Mouse (Mus musculus) cerebellum, adult 2 months (tissue): ENCODE data around the gene Ms4a1. TPM values are rescaled to one million over a fixed set of nuclear protein-coding genes. Genes with fewer than 3 reads are reported as not detected.
"Not testable (repeated sequence)": the region's sequence is repeated elsewhere in the genome, so short reads cannot be mapped to it uniquely, and the experiment has no call there.

ENCODE experiments used
- DNase-seq, 2 experiments: peaks; one replicate each; pipeline ENCODE4 v3.0.0; 2021
- H3K27ac ChIP-seq: fragments of 200-500 bp; 2 replicates; pipeline ENCODE4 v1.5.1; 2012; ENCODE audit warnings: low read length, control low read depth, inconsistent platforms; ENCODE audit not compliant: insufficient read depth
- H3K27me3 ChIP-seq: fragments of 200-500 bp; 2 replicates; pipeline ENCODE4 v1.6.1; 2012; ENCODE audit warnings: inconsistent platforms, mild to moderate bottlenecking, low read length, moderate library complexity; ENCODE audit not compliant: control insufficient read depth, insufficient read depth
- H3K4me1 ChIP-seq: fragments of 200-500 bp; 2 replicates; pipeline ENCODE4 v1.6.1; 2011; ENCODE audit warnings: low read length; ENCODE audit not compliant: control insufficient read depth, insufficient read depth
- H3K4me3 ChIP-seq: fragments of 200-500 bp; replicated peaks from 2 replicates; pipeline ENCODE3; 2011; ENCODE audit warnings: mild to moderate bottlenecking, low read depth, low read length, control low read depth; ENCODE audit not compliant: insufficient read depth
- CTCF ChIP-seq: fragments of 200-500 bp; IDR thresholded peaks from 2 replicates; pipeline ENCODE4 v1.5.1; 2011; ENCODE audit warnings: low read depth, mild to moderate bottlenecking, control low read depth, low read length, moderate library complexity, borderline replicate concordance; ENCODE audit not compliant: insufficient read depth
- POLR2A ChIP-seq: fragments of 200-500 bp; IDR thresholded peaks from 2 replicates; pipeline ENCODE4 v1.6.1; 2011; ENCODE audit warnings: low read length, control low read depth, borderline replicate concordance; ENCODE audit not compliant: insufficient read depth
- WGBS: fragments of 180-500 bp; shearing (Covaris S2); methylation state at CpG from one replicate; pipeline ENCODE4 v1.1.7; 2018; 5-methylcytosine and 5-hydroxymethylcytosine counted together
- polyA plus RNA-seq: library from polyadenylated mRNA; depleted of rRNA; stranded (reverse); fragments of >200 nt; gene quantifications from 2 replicates; pipeline ENCODE4 v1.2.3, GENCODE M21; 2012; rRNA removed

Gene Ms4a1
- polyA plus RNA-seq = 0.05 and 0.10 TPM in 2 replicates

DNA sequence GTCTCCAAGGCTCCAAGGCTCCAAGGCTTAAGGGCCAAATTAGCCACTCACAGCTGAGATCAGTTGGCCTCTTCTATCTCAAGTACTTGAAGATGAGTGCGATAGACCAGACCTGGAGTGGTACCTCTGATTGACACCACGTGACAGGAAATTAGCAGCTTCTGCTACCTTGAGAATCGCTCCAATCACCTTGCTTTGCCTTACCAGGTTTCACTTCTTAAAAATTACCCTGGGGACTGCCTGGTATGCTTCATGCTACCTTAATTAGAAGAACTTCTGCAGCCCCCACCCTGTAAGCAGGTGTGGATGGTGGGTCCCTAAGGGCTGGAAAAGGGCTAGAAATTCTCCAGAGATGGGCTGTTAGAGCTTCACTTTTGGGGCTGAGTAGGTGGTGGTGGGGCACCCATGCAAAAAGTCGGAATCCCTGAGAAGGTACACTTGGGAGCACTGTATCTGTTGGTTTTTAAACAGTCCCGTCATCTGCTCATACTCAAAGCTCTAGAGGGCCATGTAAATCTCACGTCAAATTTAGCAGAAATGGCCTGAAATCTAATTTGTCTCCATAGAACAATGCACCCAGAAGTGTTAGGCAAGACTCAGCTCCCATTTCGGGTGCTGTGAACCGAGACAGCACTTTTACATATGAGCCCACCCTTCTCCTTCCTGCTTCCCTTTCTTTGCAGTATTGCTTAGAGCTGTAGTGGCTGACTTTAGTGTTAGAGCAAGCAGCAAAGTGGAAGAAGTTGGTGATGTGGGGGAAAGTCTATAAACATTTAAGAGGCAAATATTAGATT is at the start of gene Ms4a1:
Gene Ms4a1, minus strand, starts transcription at position 190 of the 794 bp plus-strand sequence.
- whole genome bisulfite sequencing = 84% methylated on average over 8 of the region's 8 CpGs
- Histone ChIP-seq H3K4me3 (no peak within 1 kb of the TSS), H3K27ac (no peak within 1 kb of the TSS), H3K4me1 (no peaks in the 10 kb centered on the region), H3K27me3 (no peaks in the 10 kb centered on the region)
- no peak for DNase-seq
- TF ChIP-seq CTCF (no peak), POLR2A (no peak)

GRCm38 (mm10) chr19:11314354-11314753 is 48.3 kb upstream of the Ms4a1 start, which contains the start of gene Ms4a14:
Gene Ms4a14 (minus strand): TSS chr19:11314454.
- Histone ChIP-seq H3K27ac (no peak within 1 kb of the TSS), H3K4me1 (no peaks in the 10 kb centered on the region), H3K4me3 (no peak within 1 kb of the TSS), H3K27me3 (no peaks in the 10 kb centered on the region)
- WGBS = 52% methylated on average over 1 of the region's 1 CpGs
- TF ChIP-seq POLR2A (no peak), CTCF (no peak)
- DNase-seq = no peak

DNA sequence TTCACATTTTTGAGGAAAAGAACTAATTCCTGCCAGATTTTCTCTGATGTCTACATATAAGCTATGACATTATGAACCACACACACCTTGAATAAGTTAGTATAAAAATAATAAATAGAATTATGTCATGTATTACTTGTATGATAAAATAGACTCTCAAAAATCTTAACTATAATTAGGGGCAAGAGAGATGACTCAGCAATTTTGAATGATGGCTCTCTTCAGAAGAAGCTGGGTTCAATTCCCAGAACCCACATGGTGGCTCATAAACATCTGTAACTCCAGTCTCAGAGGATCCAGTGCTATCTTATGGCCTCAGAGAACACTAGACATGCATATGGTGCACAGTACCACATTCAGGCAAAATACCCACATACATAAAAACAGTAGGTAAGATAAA is 42.8 kb upstream of the Ms4a1 start:
- H3K27ac ChIP-seq = no peak overlapping the region
- H3K4me1 ChIP-seq = no peaks in the 10 kb centered on the region
- no peak for DNase-seq
- TF ChIP-seq CTCF = no peak
- TF ChIP-seq POLR2A = no peak
- H3K27me3 ChIP-seq = no peaks in the 10 kb centered on the region
- no peak overlapping the region for H3K4me3 ChIP-seq

- WGBS = 39% methylated on average over 4 of the region's 4 CpGs
- not testable (repeated sequence) for H3K27me3 ChIP-seq, DNase-seq, H3K4me3 ChIP-seq, H3K27ac ChIP-seq, H3K4me1 ChIP-seq
Observed at GRCm38 (mm10) chr19:11299529-11299928, 33.5 kb upstream of the Ms4a1 start.

GRCm38 (mm10) chr19:11298939-11299338 is 32.9 kb upstream of the Ms4a1 start:
- TF ChIP-seq POLR2A = no peak
- no peak for TF ChIP-seq CTCF
- H3K27me3 ChIP-seq = no peaks in the 10 kb centered on the region
- H3K27ac ChIP-seq = no peak overlapping the region
- 49% methylated on average over 2 of the region's 2 CpGs for WGBS
- H3K4me3 ChIP-seq = no peak overlapping the region
- DNase-seq = no peak
- no peaks in the 10 kb centered on the region for H3K4me1 ChIP-seq

GRCm38 (mm10) chr19:11293616-11294015 is 27.6 kb upstream of the Ms4a1 start:
- WGBS = 10% methylated on average over 3 of the region's 3 CpGs
- H3K27ac ChIP-seq, DNase-seq, H3K4me1 ChIP-seq, H3K4me3 ChIP-seq, H3K27me3 ChIP-seq: not testable (repeated sequence)

- TF ChIP-seq CTCF (no peak), POLR2A (no peak)
- H3K27me3 ChIP-seq = no peaks in the 10 kb centered on the region
- WGBS = 11% methylated on average over 12 of the region's 12 CpGs
- no peaks in the 10 kb centered on the region for H3K4me1 ChIP-seq
- no peak for DNase-seq
- no peak overlapping the region for H3K27ac ChIP-seq
- no peak overlapping the region for H3K4me3 ChIP-seq
Observed at GRCm38 (mm10) chr19:11292990-11293389, 26.9 kb upstream of the Ms4a1 start.

DNA sequence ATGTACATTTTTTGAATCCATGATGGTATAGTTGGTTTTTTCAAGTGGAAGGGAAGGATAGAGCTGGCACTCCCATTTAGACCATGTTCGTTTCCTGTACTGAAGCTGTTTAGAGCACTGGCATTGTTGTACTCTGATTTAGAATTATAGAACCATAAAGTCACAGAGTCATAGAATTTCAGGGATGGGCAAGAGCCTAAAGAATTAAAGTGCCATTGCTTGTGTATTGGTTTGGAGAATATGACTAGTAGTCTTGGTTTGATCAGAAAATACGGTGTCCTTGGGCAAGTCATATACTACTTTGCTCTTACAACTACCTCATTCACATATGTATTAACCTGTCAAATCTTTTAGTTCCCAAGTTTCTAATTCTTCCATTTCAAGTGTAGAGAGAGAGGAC is 17.7 kb upstream of the Ms4a1 start, which contains the start of gene Ms4a5:
Gene Ms4a5, minus strand, starts transcription at position 101 of the 400 bp plus-strand sequence.
- no peaks in the 10 kb centered on the region for H3K27me3 ChIP-seq
- no peaks in the 10 kb centered on the region for H3K4me1 ChIP-seq
- TF ChIP-seq POLR2A (no peak), CTCF (no peak)
- no peak within 1 kb of the TSS for H3K27ac ChIP-seq
- DNase-seq = no peak
- WGBS = 94% methylated on average over 2 of the region's 2 CpGs
- no peak within 1 kb of the TSS for H3K4me3 ChIP-seq
